Mouse (Mus musculus) lung, postnatal 0 days (tissue): ENCODE measurements around the gene Skap1. TPM values are rescaled to one million over a fixed set of nuclear protein-coding genes. Genes with fewer than 3 reads are reported as not detected.
A peak's percentile ranks its signal among the peaks of the same experiment; 100 is the strongest.

Experiments
- ATAC-seq: fragments of 200-750 bp; cut with Nextera tagmentation; 2 replicates; pipeline ENCODE4 v1.8.0; 2017; ENCODE audit warnings: moderate library complexity
- DNase-seq: peaks from one replicate; pipeline ENCODE4 v3.0.0-alpha.2; 2016; ENCODE audit warnings: low spot score
- H3K27ac ChIP-seq: fragments of 300-500 bp; sonication (generic); 2 replicates; pipeline ENCODE4 v1.5.1; 2014; ENCODE audit warnings: antibody characterized with exemption, mild to moderate bottlenecking, low read length, mixed read lengths
- H3K27me3 ChIP-seq: fragments of 300-500 bp; sonication (generic); replicated peaks from 2 replicates; pipeline ENCODE4 v1.6.1; 2014; ENCODE audit warnings: low read length, mixed read lengths; ENCODE audit not compliant: insufficient read depth
- H3K36me3 ChIP-seq: fragments of 300-500 bp; sonication (generic); 2 replicates; pipeline ENCODE4 v1.6.1; 2014; ENCODE audit warnings: low read length, mixed read lengths; ENCODE audit not compliant: insufficient read depth
- H3K4me1 ChIP-seq: fragments of 300-500 bp; sonication (generic); 2 replicates; pipeline ENCODE4 v1.6.1; 2014; ENCODE audit warnings: antibody characterized with exemption, low read depth, low read length, mixed read lengths; ENCODE audit not compliant: insufficient read depth
- H3K4me2 ChIP-seq: fragments of 300-500 bp; sonication (generic); replicated peaks from 2 replicates; pipeline ENCODE4 v1.6.1; 2014; ENCODE audit warnings: low read depth, mild to moderate bottlenecking, low read length, moderate library complexity, mixed read lengths
- H3K4me3 ChIP-seq: fragments of 300-500 bp; sonication (generic); 2 replicates; pipeline ENCODE4 v1.5.1; 2014; ENCODE audit warnings: low read depth, low read length
- H3K9ac ChIP-seq: fragments of 300-500 bp; sonication (generic); replicated peaks from 2 replicates; pipeline ENCODE4 v1.6.1; 2014; ENCODE audit warnings: low read depth, mild to moderate bottlenecking
- H3K9me3 ChIP-seq: fragments of 300-500 bp; sonication (generic); 2 replicates; pipeline ENCODE4 v1.6.1; 2016; ENCODE audit warnings: low read length, mixed read lengths
- CTCF ChIP-seq: IDR thresholded peaks from 2 replicates; pipeline ENCODE4 v1.5.1; 2016; ENCODE audit warnings: antibody characterized with exemption, mild to moderate bottlenecking
- EP300 ChIP-seq: IDR thresholded peaks from 2 replicates; pipeline ENCODE4 v1.6.1; 2016; ENCODE audit warnings: antibody characterized with exemption, mild to moderate bottlenecking, control low read depth
- WGBS: fragments of 180-500 bp; shearing (Covaris S2); extraction: QIAGEN DNeasy Blood & Tissue Kit; methylation state at CpG from one replicate; pipeline ENCODE4 v1.1.7; 2014; 5-methylcytosine and 5-hydroxymethylcytosine counted together
- polyA plus RNA-seq: library from polyadenylated mRNA; unstranded; fragments of >200 nt; fragmentation: Nextera tagmentation; extraction: Ambion mirVana; gene quantifications from 2 replicates; pipeline ENCODE4 v1.2.1, GENCODE M21; 2015

The Skap1 gene
- polyA plus RNA-seq, 1 experiment from 2014 or later: 0.73 TPM

GRCm38 (mm10) chr11:96462191-96462752 is 2.1 kb upstream of the Skap1 start:
- H3K9ac ChIP-seq: no peak overlapping the region
- TF ChIP-seq EP300: no peak
- TF ChIP-seq CTCF: no peak
- DNase-seq (peak; percentile 54), ATAC-seq (peak; percentile 37)
- H3K27ac ChIP-seq: no peak overlapping the region
- no peaks in the 10 kb centered on the region for H3K9me3 ChIP-seq
- H3K4me2 ChIP-seq: no peak overlapping the region
- H3K36me3 ChIP-seq: no peaks in the 10 kb centered on the region
- H3K4me3 ChIP-seq: no peak overlapping the region
- 23% methylated on average over 9 of the region's 9 CpGs for WGBS
- peaks cover 18% of the 10 kb centered on the region; the same call in 1 of the 2 replicates for H3K27me3 ChIP-seq
- peaks cover 6% of the 10 kb centered on the region; the same call in 1 of the 2 replicates for H3K4me1 ChIP-seq

GRCm38 (mm10) chr11:96464716-96465060 is 295 bp downstream of the Skap1 start:
- peaks cover 6% of the 10 kb centered on the region; the same call in 1 of the 2 replicates for H3K4me1 ChIP-seq
- H3K4me3 ChIP-seq: peak overlapping the region; percentile 19; the same call in 1 of the 2 replicates
- no peak for TF ChIP-seq EP300
- no peak for TF ChIP-seq CTCF
- peaks cover 18% of the 10 kb centered on the region; the same call in 1 of the 2 replicates for H3K27me3 ChIP-seq
- H3K36me3 ChIP-seq: no peaks in the 10 kb centered on the region
- WGBS: 24% methylated on average over 5 of the region's 5 CpGs
- no peak overlapping the region for H3K27ac ChIP-seq
- H3K9me3 ChIP-seq: no peaks in the 10 kb centered on the region
- peak overlapping the region; percentile 50 for H3K4me2 ChIP-seq
- no peak overlapping the region for H3K9ac ChIP-seq
- ATAC-seq: no peak
- DNase-seq: peak; percentile 7

GRCm38 (mm10) chr11:96465426-96466056 is 1.1 kb downstream of the Skap1 start:
- H3K4me2 ChIP-seq: no peak overlapping the region
- H3K9ac ChIP-seq: no peak overlapping the region
- no peak overlapping the region for H3K4me3 ChIP-seq
- ATAC-seq (no peak), DNase-seq (no peak)
- H3K27me3 ChIP-seq: peaks cover 18% of the 10 kb centered on the region; the same call in 1 of the 2 replicates
- no peak overlapping the region for H3K27ac ChIP-seq
- 78% methylated on average over 10 of the region's 10 CpGs for WGBS
- H3K9me3 ChIP-seq: no peaks in the 10 kb centered on the region
- peaks cover 6% of the 10 kb centered on the region; the same call in 1 of the 2 replicates for H3K4me1 ChIP-seq
- TF ChIP-seq CTCF (no peak), EP300 (no peak)
- no peaks in the 10 kb centered on the region for H3K36me3 ChIP-seq

DNA sequence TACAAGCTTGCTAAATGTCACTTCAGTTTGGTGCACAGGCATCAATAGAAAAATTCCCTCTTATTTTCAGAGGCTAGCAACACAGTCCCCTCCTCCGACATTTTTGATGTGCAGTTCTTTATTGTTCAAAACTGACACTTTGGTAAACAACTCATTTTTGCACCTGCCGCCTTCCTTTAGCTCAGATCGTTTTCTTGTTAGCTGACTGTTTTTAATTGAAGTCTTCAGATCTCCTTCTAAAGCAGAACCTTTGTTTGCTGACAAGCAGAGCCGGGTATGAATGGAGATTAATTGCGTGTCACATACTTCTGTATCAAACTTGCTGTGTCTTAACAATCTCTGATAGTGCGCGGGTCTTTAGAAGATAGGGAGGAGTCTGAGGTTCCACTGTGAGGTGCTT is 2.0 kb downstream of the Skap1 start:
- Histone ChIP-seq H3K4me3 (no peak overlapping the region), H3K4me2 (no peak overlapping the region), H3K27me3 (peaks cover 15% of the 10 kb centered on the region; the same call in 1 of the 2 replicates), H3K36me3 (no peaks in the 10 kb centered on the region), H3K9me3 (no peaks in the 10 kb centered on the region), H3K4me1 (peaks cover 6% of the 10 kb centered on the region; the same call in 1 of the 2 replicates), H3K27ac (no peak overlapping the region), H3K9ac (no peak overlapping the region)
- DNase-seq (no peak), ATAC-seq (no peak)
- WGBS: 28% methylated on average over 7 of the region's 7 CpGs
- TF ChIP-seq CTCF: no peak
- no peak for TF ChIP-seq EP300

DNA sequence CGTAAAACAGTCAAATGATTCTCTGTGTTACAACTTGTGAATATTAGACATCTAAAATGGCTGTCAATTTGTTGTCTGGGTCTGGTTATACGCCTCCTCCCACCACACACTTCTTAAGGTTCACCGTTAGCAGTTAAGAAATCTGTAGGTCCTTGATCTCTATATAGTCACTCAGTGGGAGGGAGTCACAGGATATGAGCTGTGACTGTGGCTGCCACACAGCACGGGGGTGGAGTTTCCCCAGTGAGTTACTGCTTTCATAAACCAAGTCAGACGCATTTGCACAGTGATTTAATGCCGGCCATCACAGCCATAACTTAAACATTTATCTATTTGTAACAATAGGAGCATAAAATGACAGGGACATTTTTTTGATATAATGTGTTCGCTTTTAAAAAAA is 2.6 kb downstream of the Skap1 start:
- no peak for DNase-seq
- Histone ChIP-seq H3K27me3 (peaks cover 9% of the 10 kb centered on the region; the same call in 1 of the 2 replicates), H3K9me3 (no peaks in the 10 kb centered on the region)

GRCm38 (mm10) chr11:96468048-96468745 is 3.8 kb downstream of the Skap1 start:
- 49% methylated on average over 9 of the region's 9 CpGs for WGBS
- Histone ChIP-seq H3K36me3 (no peaks in the 10 kb centered on the region), H3K4me2 (no peak overlapping the region), H3K9ac (no peak overlapping the region), H3K4me3 (no peak overlapping the region), H3K9me3 (no peaks in the 10 kb centered on the region), H3K27me3 (peaks cover 5% of the 10 kb centered on the region; the same call in 1 of the 2 replicates), H3K27ac (no peak overlapping the region), H3K4me1 (peaks cover 6% of the 10 kb centered on the region; the same call in 1 of the 2 replicates)
- ATAC-seq (no peak), DNase-seq (no peak)
- TF ChIP-seq CTCF: no peak
- TF ChIP-seq EP300: no peak

More for the DNA sequence above, 2.6 kb downstream of the Skap1 start:
- H3K4me3 ChIP-seq: no peak overlapping the region
- no peak overlapping the region for H3K4me2 ChIP-seq
- no peak overlapping the region for H3K27ac ChIP-seq
- H3K4me1 ChIP-seq: peaks cover 6% of the 10 kb centered on the region; the same call in 1 of the 2 replicates
- H3K9ac ChIP-seq: no peak overlapping the region
- 40% methylated on average over 7 of the region's 7 CpGs for WGBS
- TF ChIP-seq EP300: no peak
- TF ChIP-seq CTCF: no peak
- no peaks in the 10 kb centered on the region for H3K36me3 ChIP-seq
- ATAC-seq: no peak
